Mouse (Mus musculus) olfactory bulb, adult 2 months (tissue): Measurements from ENCODE around the gene Cstf1.

Experiments used
- CTCF ChIP-seq: fragments of 200-500 bp; IDR thresholded peaks from 2 replicates; pipeline ENCODE4 v1.5.1; 2012; ENCODE audit warnings: low read depth, mild to moderate bottlenecking, low read length, moderate library complexity; ENCODE audit not compliant: insufficient read depth
- POLR2A ChIP-seq: fragments of 200-500 bp; IDR thresholded peaks from 2 replicates; pipeline ENCODE4 v1.6.1; 2012; ENCODE audit warnings: mild to moderate bottlenecking, low read depth, low read length, moderate library complexity; ENCODE audit not compliant: insufficient read depth

DNA sequence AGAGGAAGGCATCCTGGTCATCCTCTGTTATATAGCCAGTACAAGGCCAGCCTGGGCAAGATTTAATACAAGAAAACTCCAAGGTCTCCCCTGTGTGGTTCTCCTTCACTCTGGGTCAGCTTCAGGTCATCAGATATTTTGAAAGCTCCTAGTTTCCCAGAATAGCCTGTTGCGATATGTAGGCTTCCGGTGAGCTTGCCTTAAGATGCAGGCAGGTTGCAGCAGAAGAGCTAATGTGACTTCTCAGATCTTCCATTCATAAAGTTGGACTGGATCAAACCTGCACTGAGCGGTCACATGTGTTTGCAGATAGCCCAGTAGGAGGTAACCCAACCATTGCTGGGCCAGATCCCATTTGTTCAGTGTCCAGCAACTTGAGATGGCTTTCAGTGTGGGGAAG is 14.2 kb downstream of the Cstf1 start:
- TF ChIP-seq CTCF (no peak), POLR2A (no peak)
